Mouse (Mus musculus): ENCODE results near the gene Pou4f1. TPM values are rescaled to one million over a fixed set of nuclear protein-coding genes. Genes with fewer than 3 reads are reported as not detected.
A peak's percentile ranks its signal among the peaks of the same experiment; 100 is the strongest.

Gene Pou4f1
- polyA plus RNA-seq, 1 experiment from 2014 or later, result 99.6 TPM

DNA sequence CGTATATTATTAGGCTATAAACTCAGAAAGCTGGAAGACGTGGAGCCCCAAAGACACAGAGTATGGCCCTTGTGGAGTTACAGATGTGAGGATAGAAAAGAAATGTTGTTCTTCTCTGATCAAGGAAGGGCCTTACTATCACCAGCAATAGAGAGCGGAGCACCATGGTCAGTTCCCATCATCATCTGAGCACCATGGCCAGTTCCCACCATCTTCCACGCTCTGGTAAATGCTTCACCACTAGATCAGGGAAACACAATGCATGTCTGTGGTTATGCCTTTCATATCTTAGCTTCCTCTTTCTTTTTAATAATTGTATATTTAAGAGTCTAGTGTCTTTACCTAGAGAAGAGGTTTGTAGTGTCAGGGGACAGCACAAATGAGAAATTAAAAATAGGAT, 37.0 kb downstream of the Pou4f1 start:
- Histone ChIP-seq H3K4me3 (no peak overlapping the region), H3K9ac (replicated peaks) (no peak overlapping the region), H3K27ac (replicated peaks) (no peak overlapping the region), H3K9me3 (no peaks in the 10 kb centered on the region), H3K4me1 (no peaks in the 10 kb centered on the region), H3K27me3 (no peaks in the 10 kb centered on the region), H3K4me2 (replicated peaks) (no peak overlapping the region), H3K36me3 (no peaks in the 10 kb centered on the region)
- ATAC-seq (ENCODE audit: low FRiP score, low read depth), result no peak
- 82% methylated on average over 4 of the region's 4 CpGs for WGBS

DNA sequence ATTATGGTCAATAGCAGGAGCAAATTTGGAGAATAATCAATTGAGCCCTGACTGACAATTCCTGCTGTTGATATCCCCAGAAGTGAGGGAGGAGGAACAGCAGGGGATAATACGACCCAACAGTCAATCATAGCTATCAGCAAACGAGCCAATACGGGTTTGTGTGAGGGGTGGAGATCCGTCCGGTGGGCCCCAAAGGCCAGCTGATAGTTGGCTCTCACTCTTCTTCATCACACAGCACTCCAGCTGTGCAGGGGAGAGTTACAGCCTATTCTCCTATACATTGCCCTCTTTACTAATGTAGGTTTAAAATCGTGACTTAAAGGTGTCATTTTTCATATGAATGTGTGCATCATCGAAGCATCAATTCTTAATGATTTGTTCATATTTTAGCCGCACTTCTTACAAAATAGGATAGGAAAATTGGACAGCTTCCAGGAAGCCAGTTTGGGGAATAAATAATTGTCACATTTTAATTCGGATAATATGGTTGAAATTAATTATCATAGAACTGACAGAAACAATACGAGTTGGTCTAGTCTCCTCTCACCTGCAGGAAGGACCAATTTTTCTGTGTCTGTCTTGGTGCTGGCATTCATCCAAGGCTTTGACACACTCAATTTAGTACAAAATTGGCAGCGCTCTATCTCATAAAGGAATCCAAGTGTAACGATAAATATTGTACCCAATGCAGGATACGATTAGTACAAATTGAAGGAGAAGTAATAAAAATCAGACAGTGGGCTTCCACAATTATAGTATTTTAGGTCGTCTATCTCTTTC, 43.9 kb downstream of the Pou4f1 start:
- Histone ChIP-seq H3K27me3 (no peaks in the 10 kb centered on the region), H3K36me3 (no peaks in the 10 kb centered on the region), H3K9ac (replicated peaks) (no peak overlapping the region), H3K27ac (replicated peaks) (no peak overlapping the region), H3K9me3 (no peaks in the 10 kb centered on the region), H3K4me1 (no peaks in the 10 kb centered on the region), H3K4me3 (no peak overlapping the region), H3K4me2 (replicated peaks) (no peak overlapping the region)
- WGBS, result 76% methylated on average over 14 of the region's 14 CpGs
- ATAC-seq (ENCODE audit: low FRiP score, low read depth), result 0 out of 2 replicates have a peak, but pooled peaks have one; percentile 47

Other genes starting within 250 kb of the Pou4f1 start
- gene Rnf219, start 54.6 kb upstream of the Pou4f1 start, polyA plus RNA-seq (2016; fragmentation: Nextera tagmentation; extraction: Ambion mirVana), result 36.0 and 39.6 TPM in 2 replicates